Mouse (Mus musculus) hindbrain, embryonic 13.5 days (tissue): ENCODE results near the gene Gm20696. TPM values are rescaled to one million over a fixed set of nuclear protein-coding genes. Genes with fewer than 3 reads are reported as not detected.
A peak's percentile ranks its signal among the peaks of the same experiment; 100 is the strongest.

Experiments used
- ATAC-seq: fragments of 200-750 bp; cut with Nextera tagmentation; 2 replicates; pipeline ENCODE4 v1.8.0; 2017; ENCODE audit warnings: moderate TSS enrichment; ENCODE audit not compliant: low FRiP score
- H3K27ac ChIP-seq: fragments of 300-500 bp; sonication (generic); 2 replicates; pipeline ENCODE4 v1.5.1; 2015; ENCODE audit warnings: inconsistent platforms, mild to moderate bottlenecking, moderate library complexity
- H3K27me3 ChIP-seq: fragments of 300-500 bp; sonication (generic); 2 replicates; pipeline ENCODE4 v1.6.1; 2015; ENCODE audit warnings: mild to moderate bottlenecking, inconsistent platforms
- H3K36me3 ChIP-seq: fragments of 300-500 bp; sonication (generic); 2 replicates; pipeline ENCODE4 v1.6.1; 2015; ENCODE audit warnings: mild to moderate bottlenecking, inconsistent platforms
- H3K4me1 ChIP-seq: fragments of 300-500 bp; sonication (generic); replicated peaks from 2 replicates; pipeline ENCODE4 v1.6.1; 2015; ENCODE audit warnings: inconsistent platforms
- H3K4me2 ChIP-seq: fragments of 300-500 bp; sonication (generic); 2 replicates; pipeline ENCODE4 v1.6.1; 2015; ENCODE audit warnings: inconsistent platforms, mild to moderate bottlenecking, moderate library complexity
- H3K4me3 ChIP-seq: fragments of 300-500 bp; sonication (generic); 2 replicates; pipeline ENCODE4 v1.5.1; 2015; ENCODE audit warnings: mild to moderate bottlenecking, inconsistent platforms
- H3K9ac ChIP-seq: fragments of 300-500 bp; sonication (generic); 2 replicates; pipeline ENCODE4 v1.6.1; 2015; ENCODE audit warnings: mild to moderate bottlenecking, inconsistent platforms
- H3K9me3 ChIP-seq: fragments of 300-500 bp; sonication (generic); 2 replicates; pipeline ENCODE4 v1.6.1; 2016; ENCODE audit warnings: inconsistent platforms
- WGBS: fragments of 180-500 bp; shearing (Covaris S2); methylation state at CpG from one replicate; pipeline ENCODE4 v1.1.7; 2015; 5-methylcytosine and 5-hydroxymethylcytosine counted together
- polyA plus RNA-seq: library from polyadenylated mRNA; unstranded; fragments of >200 nt; fragmentation: Nextera tagmentation; extraction: Ambion mirVana; gene quantifications from 2 replicates; pipeline ENCODE4 v1.2.1, GENCODE M21; 2015

The Gm20696 gene
- polyA plus RNA-seq, 1 experiment from 2014 or later: 2.7 TPM

GRCm38 (mm10) chr6:99435140-99435539 is 231.5 kb downstream of the Gm20696 start:
- Histone ChIP-seq H3K27me3 (no peaks in the 10 kb centered on the region), H3K9me3 (no peaks in the 10 kb centered on the region), H3K36me3 (peaks cover 4% of the 10 kb centered on the region), H3K4me3 (no peak overlapping the region), H3K27ac (no peak overlapping the region), H3K4me2 (no peak overlapping the region), H3K9ac (no peak overlapping the region), H3K4me1 (peaks cover 28% of the 10 kb centered on the region)
- 96% methylated on average over 10 of the region's 10 CpGs for WGBS
- ATAC-seq: no peak

DNA sequence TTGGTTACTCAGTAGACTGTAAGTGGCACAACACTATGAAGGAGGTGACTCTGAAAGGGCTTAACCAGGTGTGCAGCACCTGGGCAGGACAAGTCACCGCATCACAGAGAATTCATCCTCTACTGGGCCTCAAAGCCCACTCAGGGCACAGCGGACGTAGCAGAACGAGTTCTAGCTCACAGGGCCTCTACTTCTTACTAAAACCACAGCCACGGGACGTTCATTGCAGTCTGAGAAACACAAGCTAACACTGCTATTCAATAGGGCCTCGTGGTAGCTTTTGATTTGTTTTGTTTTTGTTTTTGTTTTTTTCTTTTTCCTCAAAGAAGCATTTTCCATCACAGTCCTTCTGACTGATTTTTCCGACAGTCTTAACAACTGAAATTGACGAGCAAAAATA is 233.6 kb downstream of the Gm20696 start:
- H3K9me3 ChIP-seq: no peaks in the 10 kb centered on the region
- no peak overlapping the region for H3K27ac ChIP-seq
- 92% methylated on average over 9 of the region's 9 CpGs for WGBS
- ATAC-seq: no peak
- H3K4me1 ChIP-seq: peaks cover 15% of the 10 kb centered on the region
- H3K9ac ChIP-seq: no peak overlapping the region
- H3K4me2 ChIP-seq: no peak overlapping the region
- H3K27me3 ChIP-seq: no peaks in the 10 kb centered on the region
- no peak overlapping the region for H3K4me3 ChIP-seq
- H3K36me3 ChIP-seq: peaks cover 4% of the 10 kb centered on the region

- no peaks in the 10 kb centered on the region for H3K27me3 ChIP-seq
- no peak for ATAC-seq
- no peak overlapping the region for H3K4me2 ChIP-seq
- no peak overlapping the region for H3K4me3 ChIP-seq
- H3K9ac ChIP-seq: no peak overlapping the region
- WGBS: 77% methylated on average over 4 of the region's 4 CpGs
- H3K27ac ChIP-seq: no peak overlapping the region
- peaks cover 14% of the 10 kb centered on the region for H3K4me1 ChIP-seq
- H3K9me3 ChIP-seq: no peaks in the 10 kb centered on the region
- peaks cover 4% of the 10 kb centered on the region for H3K36me3 ChIP-seq
These were observed 234.7 kb downstream of the Gm20696 start for GRCm38 (mm10) chr6:99431941-99432340.

DNA sequence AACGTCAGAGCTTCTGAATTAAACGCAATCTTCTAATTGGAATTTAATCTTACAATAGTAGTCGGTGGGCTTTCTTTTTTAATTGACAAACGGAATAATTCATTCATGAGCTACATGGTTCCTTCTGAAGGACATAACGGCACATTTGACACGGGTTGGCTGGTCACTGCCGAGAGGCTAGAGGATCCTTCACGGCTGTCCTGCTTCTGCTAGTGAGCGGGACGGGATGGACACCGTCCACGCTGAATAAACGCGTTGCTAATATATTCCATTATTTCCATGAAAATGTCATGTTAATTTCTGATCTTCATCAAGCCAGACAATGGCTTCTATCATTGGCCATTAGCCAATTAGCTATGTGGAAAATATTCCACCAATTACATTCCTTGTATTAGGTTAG is 236.0 kb downstream of the Gm20696 start:
- 59% methylated on average over 14 of the region's 14 CpGs for WGBS
- Histone ChIP-seq H3K27ac (no peak overlapping the region), H3K9me3 (no peaks in the 10 kb centered on the region), H3K4me1 (peaks cover 14% of the 10 kb centered on the region), H3K4me3 (no peak overlapping the region), H3K27me3 (no peaks in the 10 kb centered on the region), H3K4me2 (peak overlapping the region; percentile 31; the same call in 1 of the 2 replicates), H3K36me3 (peaks cover 4% of the 10 kb centered on the region), H3K9ac (no peak overlapping the region)
- no peak for ATAC-seq

- Histone ChIP-seq H3K27me3 (no peaks in the 10 kb centered on the region), H3K9me3 (no peaks in the 10 kb centered on the region), H3K4me2 (no peak overlapping the region), H3K4me1 (peaks cover 22% of the 10 kb centered on the region), H3K9ac (no peak overlapping the region), H3K36me3 (peaks cover 3% of the 10 kb centered on the region), H3K4me3 (no peak overlapping the region), H3K27ac (no peak overlapping the region)
- no peak for ATAC-seq
- 79% methylated on average over 16 of the region's 16 CpGs for WGBS
These were observed 237.0 kb downstream of the Gm20696 start for GRCm38 (mm10) chr6:99429378-99430131.

DNA sequence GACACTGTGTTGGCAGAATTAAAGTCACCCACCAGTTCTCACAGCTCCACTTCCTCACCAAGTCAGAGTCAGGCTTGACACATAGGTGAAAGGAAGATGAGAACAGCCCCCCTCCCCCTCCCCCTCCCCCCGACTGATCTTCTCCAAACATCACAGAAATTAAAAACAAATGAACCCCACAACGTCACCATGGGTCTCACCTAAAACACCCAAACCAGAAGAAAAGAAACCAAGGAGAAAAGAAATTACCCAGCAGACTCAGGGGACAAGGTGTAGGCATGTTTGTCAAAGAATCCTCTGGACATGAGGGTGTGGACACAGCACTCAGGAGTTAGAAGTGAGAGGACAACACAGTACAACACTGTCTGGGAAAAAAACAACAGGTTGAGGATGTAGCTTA is 237.6 kb downstream of the Gm20696 start:
- no peaks in the 10 kb centered on the region for H3K36me3 ChIP-seq

GRCm38 (mm10) chr6:99427301-99427700 is 239.3 kb downstream of the Gm20696 start:
- ATAC-seq: no peak

More for the DNA sequence above, 237.6 kb downstream of the Gm20696 start:
- H3K9me3 ChIP-seq: no peaks in the 10 kb centered on the region
- peaks cover 22% of the 10 kb centered on the region for H3K4me1 ChIP-seq
- H3K9ac ChIP-seq: no peak overlapping the region
- H3K4me3 ChIP-seq: no peak overlapping the region
- no peak overlapping the region for H3K4me2 ChIP-seq
- no peaks in the 10 kb centered on the region for H3K27me3 ChIP-seq
- H3K27ac ChIP-seq: no peak overlapping the region
- 86% methylated on average over 2 of the region's 2 CpGs for WGBS
- no peak for ATAC-seq

DNA sequence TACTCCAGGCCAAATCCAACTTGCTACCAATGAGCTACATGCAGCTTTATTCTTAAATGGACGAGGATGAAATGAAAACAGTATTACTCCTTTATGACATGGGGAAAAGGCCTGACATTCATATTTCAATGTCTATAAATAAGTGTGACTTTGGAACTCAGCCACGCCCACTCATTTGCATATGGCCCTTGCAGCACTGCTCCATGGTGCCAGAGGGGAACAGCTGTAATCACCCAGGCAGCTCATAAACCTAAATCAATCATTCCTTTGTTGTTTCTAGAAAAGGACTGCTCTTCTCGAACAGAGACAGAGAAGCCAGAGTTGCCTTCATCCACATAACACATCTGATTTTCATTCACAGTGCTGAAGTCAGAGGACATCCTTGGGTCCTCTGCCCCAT is 241.6 kb downstream of the Gm20696 start:
- WGBS: 45% methylated on average over 3 of the region's 3 CpGs
- no peak for ATAC-seq
- no peaks in the 10 kb centered on the region for H3K36me3 ChIP-seq

More at GRCm38 (mm10) chr6:99427301-99427700, 239.3 kb downstream of the Gm20696 start:
- WGBS: 89% methylated on average over 4 of the region's 4 CpGs
- no peak overlapping the region for H3K4me3 ChIP-seq
- no peaks in the 10 kb centered on the region for H3K27me3 ChIP-seq
- no peaks in the 10 kb centered on the region for H3K9me3 ChIP-seq
- no peak overlapping the region for H3K9ac ChIP-seq
- no peak overlapping the region for H3K27ac ChIP-seq
- no peak overlapping the region for H3K4me2 ChIP-seq
- no peaks in the 10 kb centered on the region for H3K36me3 ChIP-seq
- H3K4me1 ChIP-seq: peaks cover 17% of the 10 kb centered on the region

DNA sequence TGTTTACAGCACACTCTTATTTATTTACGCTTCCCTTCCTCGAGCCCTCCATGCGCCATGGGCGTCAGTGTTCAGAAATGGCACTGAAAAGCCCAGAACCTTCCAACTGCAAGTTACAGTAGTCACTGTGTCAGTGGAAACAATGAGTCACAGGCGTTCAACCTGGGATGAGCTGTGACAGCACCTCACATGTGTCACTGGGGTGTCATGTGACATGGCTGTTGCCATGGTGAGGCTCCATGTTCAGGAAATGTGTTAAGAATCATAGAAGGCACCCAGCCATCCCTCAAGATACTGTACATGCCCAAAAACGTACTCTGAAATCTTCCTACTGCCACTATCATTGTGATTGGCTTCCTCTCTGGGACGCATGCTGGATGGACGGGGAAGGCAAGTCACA is 245.9 kb downstream of the Gm20696 start:
- no peak for ATAC-seq
- Histone ChIP-seq H3K4me2 (no peak overlapping the region), H3K4me3 (no peak overlapping the region), H3K9me3 (no peaks in the 10 kb centered on the region), H3K9ac (no peak overlapping the region), H3K4me1 (peaks cover 13% of the 10 kb centered on the region), H3K36me3 (no peaks in the 10 kb centered on the region), H3K27me3 (no peaks in the 10 kb centered on the region), H3K27ac (no peak overlapping the region)
- WGBS: 83% methylated on average over 8 of the region's 8 CpGs

More for the DNA sequence above, 241.6 kb downstream of the Gm20696 start:
- Histone ChIP-seq H3K4me1 (peaks cover 20% of the 10 kb centered on the region), H3K9ac (no peak overlapping the region), H3K4me3 (no peak overlapping the region), H3K27ac (no peak overlapping the region), H3K4me2 (no peak overlapping the region), H3K27me3 (no peaks in the 10 kb centered on the region), H3K9me3 (no peaks in the 10 kb centered on the region)

- WGBS: 93% methylated on average over 6 of the region's 6 CpGs
- H3K4me1 ChIP-seq: 0 out of 2 replicates have a peak, but pooled peaks cover 3% of the 10 kb centered on the region
These were observed 254.0 kb downstream of the Gm20696 start for GRCm38 (mm10) chr6:99412598-99412997.

GRCm38 (mm10) chr6:99409602-99410001 is 257.0 kb downstream of the Gm20696 start:
- Histone ChIP-seq H3K4me1 (0 out of 2 replicates have a peak, but pooled peaks cover 5% of the 10 kb centered on the region), H3K36me3 (no peaks in the 10 kb centered on the region), H3K27me3 (no peaks in the 10 kb centered on the region), H3K9ac (no peak overlapping the region), H3K27ac (no peak overlapping the region), H3K4me3 (no peak overlapping the region), H3K4me2 (no peak overlapping the region), H3K9me3 (no peaks in the 10 kb centered on the region)
- 91% methylated on average over 5 of the region's 5 CpGs for WGBS
- ATAC-seq: no peak

More at GRCm38 (mm10) chr6:99412598-99412997, 254.0 kb downstream of the Gm20696 start:
- Histone ChIP-seq H3K9ac (no peak overlapping the region), H3K27ac (no peak overlapping the region), H3K27me3 (no peaks in the 10 kb centered on the region), H3K4me2 (no peak overlapping the region), H3K4me3 (no peak overlapping the region), H3K36me3 (no peaks in the 10 kb centered on the region), H3K9me3 (no peaks in the 10 kb centered on the region)
- ATAC-seq: no peak

- Histone ChIP-seq H3K9ac (no peak overlapping the region), H3K4me1 (0 out of 2 replicates have a peak, but pooled peaks cover 5% of the 10 kb centered on the region), H3K27me3 (no peaks in the 10 kb centered on the region), H3K27ac (no peak overlapping the region), H3K4me3 (no peak overlapping the region), H3K9me3 (no peaks in the 10 kb centered on the region), H3K4me2 (no peak overlapping the region), H3K36me3 (no peaks in the 10 kb centered on the region)
- 82% methylated on average over 4 of the region's 4 CpGs for WGBS
- ATAC-seq: no peak
These were observed 257.7 kb downstream of the Gm20696 start for GRCm38 (mm10) chr6:99408880-99409279.
